Mouse (Mus musculus) hindbrain, embryonic 10.5 days (tissue): ENCODE measurements around the gene Spry2. TPM values are rescaled to one million over a fixed set of nuclear protein-coding genes. Genes with fewer than 3 reads are reported as not detected.

ENCODE experiments used
- DNase-seq: peaks from one replicate; pipeline ENCODE4 v3.0.0-alpha.2; 2017; ENCODE audit warnings: low spot score
- H3K27ac ChIP-seq: fragments of 300-500 bp; sonication (generic); 2 replicates; pipeline ENCODE4 v1.5.1; 2016; ENCODE audit warnings: mild to moderate bottlenecking, moderate library complexity
- H3K27me3 ChIP-seq: fragments of 300-500 bp; sonication (generic); 2 replicates; pipeline ENCODE4 v1.6.1; 2016; ENCODE audit warnings: mild to moderate bottlenecking; ENCODE audit not compliant: poor library complexity, insufficient read depth, severe bottlenecking
- H3K36me3 ChIP-seq: fragments of 300-500 bp; sonication (generic); 2 replicates; pipeline ENCODE4 v1.6.1; 2016; ENCODE audit warnings: mild to moderate bottlenecking, moderate library complexity
- H3K4me1 ChIP-seq: fragments of 300-500 bp; sonication (generic); replicated peaks from 2 replicates; pipeline ENCODE4 v1.6.1; 2016; ENCODE audit warnings: mild to moderate bottlenecking
- H3K4me3 ChIP-seq: fragments of 300-500 bp; sonication (generic); 2 replicates; pipeline ENCODE4 v1.5.1; 2016; ENCODE audit warnings: mild to moderate bottlenecking, moderate library complexity
- H3K9me3 ChIP-seq: fragments of 300-500 bp; sonication (generic); 2 replicates; pipeline ENCODE4 v1.6.1; 2016; ENCODE audit warnings: mild to moderate bottlenecking, moderate library complexity
- WGBS: fragments of 180-500 bp; shearing (Covaris S2); methylation state at CpG from one replicate; pipeline ENCODE4 v1.1.7; 2016; 5-methylcytosine and 5-hydroxymethylcytosine counted together
- polyA plus RNA-seq: library from polyadenylated mRNA; unstranded; fragments of >200 nt; fragmentation: Nextera tagmentation; extraction: Ambion mirVana; gene quantifications from 2 replicates; pipeline ENCODE4 v1.2.1, GENCODE M21; 2016

Gene Spry2
- polyA plus RNA-seq, 1 experiment from 2014 or later = 30.1 TPM

DNA sequence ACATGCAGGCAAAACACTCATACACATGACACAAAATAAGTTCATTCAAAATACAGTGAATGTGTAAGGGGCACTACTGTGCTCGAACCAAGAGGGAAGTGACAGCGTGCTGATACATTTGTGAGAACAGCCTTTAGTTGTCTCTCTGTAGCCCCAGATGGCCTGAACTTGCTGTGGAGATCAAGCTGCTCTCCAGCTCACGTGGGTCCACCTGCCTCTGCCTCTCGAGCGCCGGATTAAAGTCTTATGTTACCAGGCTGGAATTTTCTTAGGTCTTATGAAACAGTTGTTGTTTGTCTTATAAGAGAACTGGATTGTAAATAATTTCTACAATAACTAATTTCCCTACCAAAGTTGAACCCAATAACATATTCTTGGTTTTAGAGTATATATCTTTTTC is 13.4 kb downstream of the Spry2 start:
- H3K9me3 ChIP-seq = no peaks in the 10 kb centered on the region
- WGBS = 89% methylated on average over 6 of the region's 6 CpGs

DNA sequence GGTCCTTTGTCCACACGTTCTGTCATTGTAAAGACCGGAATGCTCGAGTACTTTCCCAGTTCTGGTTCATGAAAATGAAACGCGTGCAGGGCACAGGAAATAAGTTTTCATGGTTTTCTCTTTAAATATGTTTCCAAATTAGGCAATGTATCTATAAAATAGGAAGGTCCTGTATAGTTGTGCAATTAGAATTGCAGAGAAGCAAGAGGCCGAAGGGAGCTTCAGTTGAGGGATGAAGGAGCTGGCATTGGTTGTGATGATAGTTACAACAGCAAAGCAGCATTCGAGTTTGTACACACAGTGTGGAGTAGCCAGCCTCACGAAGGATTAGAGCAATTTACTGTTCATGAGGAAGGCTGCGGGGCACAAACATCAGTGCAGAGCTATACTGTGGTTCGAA is 18.3 kb downstream of the Spry2 start:
- Histone ChIP-seq H3K4me1 (no peaks in the 10 kb centered on the region), H3K27ac (no peak overlapping the region), H3K9me3 (no peaks in the 10 kb centered on the region), H3K4me3 (no peak overlapping the region), H3K27me3 (no peaks in the 10 kb centered on the region), H3K36me3 (no peaks in the 10 kb centered on the region)
- no peak for DNase-seq
- WGBS = 90% methylated on average over 10 of the region's 10 CpGs

More for the DNA sequence above, 13.4 kb downstream of the Spry2 start:
- Histone ChIP-seq H3K4me3 (no peak overlapping the region), H3K27ac (no peak overlapping the region), H3K4me1 (no peaks in the 10 kb centered on the region), H3K36me3 (no peaks in the 10 kb centered on the region), H3K27me3 (no peaks in the 10 kb centered on the region)
- DNase-seq = no peak

DNA sequence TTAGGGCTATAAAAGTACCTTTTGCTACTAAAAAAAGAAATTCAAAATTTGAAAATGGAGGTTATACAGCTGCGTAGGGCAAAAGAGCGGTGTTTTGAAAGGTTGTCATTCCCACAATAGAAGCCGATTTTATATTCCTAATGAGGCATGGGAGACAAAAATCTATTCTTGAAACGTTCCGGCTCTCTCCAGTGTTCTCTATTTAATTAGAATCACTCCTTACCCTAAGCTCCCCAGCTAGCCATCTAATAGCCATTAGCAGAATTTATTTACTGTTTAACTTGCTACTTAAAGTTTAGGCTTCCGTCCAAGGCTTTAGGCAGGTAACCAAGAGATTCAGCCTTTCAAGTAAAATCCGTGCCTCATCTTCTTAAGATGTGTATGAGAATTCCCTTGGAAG is 20.2 kb downstream of the Spry2 start:
- Histone ChIP-seq H3K4me1 (no peaks in the 10 kb centered on the region), H3K9me3 (no peaks in the 10 kb centered on the region), H3K4me3 (no peak overlapping the region), H3K27me3 (no peaks in the 10 kb centered on the region), H3K36me3 (no peaks in the 10 kb centered on the region), H3K27ac (no peak overlapping the region)
- WGBS = 82% methylated on average over 7 of the region's 7 CpGs
- no peak for DNase-seq

DNA sequence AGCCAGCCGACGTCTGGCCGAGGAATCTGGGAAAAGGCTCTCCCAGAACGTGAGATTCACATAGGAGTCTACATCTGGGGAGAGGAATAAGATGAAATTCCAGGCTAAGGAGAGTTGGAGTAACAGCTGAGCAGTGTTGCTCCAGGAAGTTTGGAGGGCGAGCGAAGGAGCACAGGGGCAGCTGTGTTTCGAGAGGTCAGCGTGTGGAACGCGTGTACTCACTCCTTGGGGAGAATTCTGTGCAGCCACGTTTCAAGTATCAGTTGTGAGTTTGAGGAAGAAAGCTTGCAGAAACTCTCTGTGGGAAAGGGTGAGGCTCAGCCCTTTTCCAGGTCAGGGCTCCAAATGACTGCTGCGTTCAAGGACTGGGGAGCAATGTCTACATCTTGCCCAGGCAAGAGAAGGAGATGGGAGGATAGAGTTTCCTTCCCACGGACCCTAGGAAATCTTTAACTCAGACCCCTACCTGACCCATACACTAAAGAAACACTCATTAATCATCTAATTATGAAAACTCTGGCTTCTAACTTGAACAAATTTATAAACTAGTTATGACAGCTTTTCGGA is 26.2 kb downstream of the Spry2 start:
- Histone ChIP-seq H3K4me1 (no peaks in the 10 kb centered on the region), H3K36me3 (no peaks in the 10 kb centered on the region), H3K27me3 (no peaks in the 10 kb centered on the region), H3K4me3 (no peak overlapping the region), H3K9me3 (no peaks in the 10 kb centered on the region; the same call in 1 of the 2 replicates), H3K27ac (no peak overlapping the region)
- peak; percentile 36 for DNase-seq
- 67% methylated on average over 14 of the region's 14 CpGs for WGBS

DNA sequence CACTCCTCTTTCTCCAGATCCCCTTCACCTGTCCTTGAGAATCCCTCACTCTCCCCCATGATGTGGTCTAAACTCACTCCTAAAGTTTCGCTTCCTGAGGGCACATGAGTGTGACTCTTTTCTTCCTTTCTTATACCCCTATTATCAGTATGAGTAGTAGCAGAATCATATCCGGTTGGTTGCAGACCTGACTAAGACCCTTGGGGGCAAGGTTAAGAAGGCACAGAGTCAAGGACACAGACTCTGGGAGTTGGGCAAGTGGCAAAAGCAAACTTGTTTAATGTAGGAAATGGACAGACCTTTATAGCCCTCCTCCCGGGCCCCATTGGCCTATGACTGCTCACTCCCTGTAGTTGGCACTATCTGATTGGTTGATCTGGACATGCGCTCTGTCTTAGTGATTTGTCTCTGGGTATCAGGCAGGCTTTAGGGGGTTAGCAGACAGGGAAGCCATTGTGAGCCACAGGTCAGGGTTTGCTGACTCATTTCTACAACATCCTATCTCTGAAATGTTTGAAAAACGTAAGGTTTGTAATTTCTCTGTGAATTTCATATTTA is 31.2 kb downstream of the Spry2 start:
- no peaks in the 10 kb centered on the region for H3K4me1 ChIP-seq
- no peak overlapping the region for H3K27ac ChIP-seq
- whole genome bisulfite sequencing = 95% methylated on average over 5 of the region's 5 CpGs
- no peak overlapping the region for H3K4me3 ChIP-seq
- no peaks in the 10 kb centered on the region for H3K27me3 ChIP-seq
- no peaks in the 10 kb centered on the region; the same call in 1 of the 2 replicates for H3K9me3 ChIP-seq
- no peaks in the 10 kb centered on the region for H3K36me3 ChIP-seq
- DNase-seq = no peak

DNA sequence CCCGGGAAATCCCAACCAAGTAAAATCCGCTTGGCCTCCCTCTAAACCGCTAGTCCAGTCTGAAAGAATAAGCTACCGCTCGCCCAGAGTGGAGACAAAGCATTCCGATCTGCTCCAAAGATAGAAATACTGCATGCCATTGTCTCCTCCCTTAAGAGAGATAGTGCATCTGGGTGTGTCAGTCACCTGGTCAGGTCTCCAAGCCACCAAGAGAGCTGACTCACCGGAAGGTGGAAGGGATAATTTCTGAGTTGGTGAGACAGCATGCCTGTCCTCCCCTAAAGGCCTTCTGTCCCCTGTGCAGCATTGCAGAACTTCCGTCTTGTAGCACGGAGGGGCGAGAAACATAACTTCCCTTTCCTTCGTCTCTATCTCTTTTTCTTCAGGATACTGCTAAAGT is 34.4 kb downstream of the Spry2 start:
- WGBS = 68% methylated on average over 11 of the region's 11 CpGs
- no peak for DNase-seq
- no peak overlapping the region for H3K27ac ChIP-seq

DNA sequence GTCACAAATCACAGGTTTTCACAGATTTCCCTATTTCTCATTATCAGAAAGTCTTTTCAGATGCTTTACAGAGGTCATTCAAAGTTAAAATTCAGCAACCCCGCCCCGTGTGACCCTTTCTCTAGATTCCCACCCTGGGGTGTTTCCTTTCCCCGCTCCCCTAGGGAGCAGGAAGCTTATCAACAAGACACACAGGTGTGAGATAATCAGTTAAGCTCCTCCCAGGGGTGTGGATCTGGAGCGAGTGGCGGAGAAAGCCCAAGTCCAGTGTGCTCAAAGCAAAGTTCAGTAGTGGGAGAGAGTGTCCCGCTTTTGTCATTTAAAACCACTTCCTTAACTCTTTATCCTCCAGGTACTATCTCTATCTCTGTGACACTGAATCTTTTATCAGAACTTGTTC is 35.7 kb downstream of the Spry2 start:
- Histone ChIP-seq H3K9me3 (no peaks in the 10 kb centered on the region), H3K4me3 (no peak overlapping the region), H3K27ac (no peak overlapping the region), H3K27me3 (no peaks in the 10 kb centered on the region), H3K4me1 (peaks cover 4% of the 10 kb centered on the region), H3K36me3 (no peaks in the 10 kb centered on the region)
- no peak for DNase-seq
- WGBS = 45% methylated on average over 6 of the region's 6 CpGs

More for the DNA sequence above, 34.4 kb downstream of the Spry2 start:
- peaks cover 4% of the 10 kb centered on the region for H3K4me1 ChIP-seq
- H3K36me3 ChIP-seq = no peaks in the 10 kb centered on the region
- H3K9me3 ChIP-seq = no peaks in the 10 kb centered on the region
- no peaks in the 10 kb centered on the region for H3K27me3 ChIP-seq
- H3K4me3 ChIP-seq = no peak overlapping the region

DNA sequence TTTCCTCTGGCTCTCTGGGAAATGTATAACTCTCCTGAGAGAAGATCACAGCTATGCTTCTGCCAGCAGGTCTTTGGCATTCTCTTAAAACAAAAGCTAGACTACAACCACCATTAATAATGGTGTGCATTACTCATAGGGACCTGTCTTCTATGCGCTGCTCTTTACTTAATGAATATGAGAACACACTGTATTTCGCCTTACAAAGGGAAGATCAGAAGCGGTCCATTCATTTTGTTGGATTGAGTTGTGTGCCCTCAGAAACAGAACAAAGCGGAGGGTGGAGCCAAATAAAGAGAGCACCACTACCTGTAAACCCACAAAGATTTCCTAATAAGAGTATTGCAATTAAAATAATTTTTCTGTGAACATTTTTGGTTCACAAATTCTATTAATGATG is 36.3 kb downstream of the Spry2 start:
- Histone ChIP-seq H3K4me1 (peaks cover 4% of the 10 kb centered on the region), H3K4me3 (no peak overlapping the region), H3K9me3 (no peaks in the 10 kb centered on the region), H3K27ac (no peak overlapping the region), H3K36me3 (no peaks in the 10 kb centered on the region), H3K27me3 (no peaks in the 10 kb centered on the region)
- WGBS = 83% methylated on average over 4 of the region's 4 CpGs
- no peak for DNase-seq

DNA sequence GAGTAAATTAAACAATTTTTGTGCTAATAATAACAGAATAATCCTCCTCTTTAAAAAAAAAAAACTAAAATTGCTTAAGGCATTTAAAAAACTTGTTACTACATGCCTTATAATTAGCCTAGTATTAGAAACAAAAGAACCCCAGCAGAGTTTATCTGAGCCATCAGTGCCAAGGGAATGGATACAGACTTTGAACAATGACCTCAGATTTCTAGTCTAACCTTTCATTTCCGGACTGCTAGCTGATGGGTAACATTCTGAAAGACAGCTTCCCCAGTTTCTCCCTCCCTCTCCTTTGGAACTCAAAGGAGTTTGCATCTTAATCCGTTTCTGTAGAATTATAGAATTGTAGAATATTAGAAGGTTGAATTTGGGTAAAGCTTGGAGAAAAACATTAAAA is 36.7 kb downstream of the Spry2 start:
- H3K9me3 ChIP-seq = no peaks in the 10 kb centered on the region
- 21% methylated on average over 2 of the region's 2 CpGs for WGBS
- peaks cover 4% of the 10 kb centered on the region for H3K4me1 ChIP-seq
- no peaks in the 10 kb centered on the region for H3K36me3 ChIP-seq
- H3K4me3 ChIP-seq = no peak overlapping the region
- no peak for DNase-seq
- H3K27me3 ChIP-seq = no peaks in the 10 kb centered on the region
- no peak overlapping the region for H3K27ac ChIP-seq

DNA sequence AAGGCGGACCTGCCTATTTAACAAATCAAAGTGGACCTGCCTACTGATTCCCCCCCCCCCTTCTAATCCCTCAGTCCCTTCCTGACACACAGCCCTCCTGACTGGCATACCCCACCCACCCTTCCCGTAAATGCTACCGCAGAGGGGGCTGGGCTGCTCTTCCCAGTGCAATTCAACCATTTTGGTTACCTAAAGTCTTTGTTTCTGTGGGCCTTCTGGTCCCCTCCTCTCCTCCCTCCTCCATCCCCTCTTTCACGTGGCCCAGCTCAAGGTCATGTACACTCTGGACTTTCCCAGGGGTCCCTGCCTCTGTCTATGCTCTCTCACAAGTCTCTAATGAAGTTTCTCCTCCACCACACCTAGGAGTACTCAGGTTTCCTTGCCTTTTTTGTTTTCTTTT is 37.3 kb downstream of the Spry2 start:
- H3K36me3 ChIP-seq = no peaks in the 10 kb centered on the region
- 11% methylated on average over 4 of the region's 4 CpGs for WGBS
- H3K4me1 ChIP-seq = peaks cover 4% of the 10 kb centered on the region
- peak overlapping the region; percentile 40; the same call in 1 of the 2 replicates for H3K27ac ChIP-seq
- H3K9me3 ChIP-seq = no peaks in the 10 kb centered on the region
- no peak overlapping the region for H3K4me3 ChIP-seq
- no peaks in the 10 kb centered on the region; the same call in 1 of the 2 replicates for H3K27me3 ChIP-seq
- no peak for DNase-seq

DNA sequence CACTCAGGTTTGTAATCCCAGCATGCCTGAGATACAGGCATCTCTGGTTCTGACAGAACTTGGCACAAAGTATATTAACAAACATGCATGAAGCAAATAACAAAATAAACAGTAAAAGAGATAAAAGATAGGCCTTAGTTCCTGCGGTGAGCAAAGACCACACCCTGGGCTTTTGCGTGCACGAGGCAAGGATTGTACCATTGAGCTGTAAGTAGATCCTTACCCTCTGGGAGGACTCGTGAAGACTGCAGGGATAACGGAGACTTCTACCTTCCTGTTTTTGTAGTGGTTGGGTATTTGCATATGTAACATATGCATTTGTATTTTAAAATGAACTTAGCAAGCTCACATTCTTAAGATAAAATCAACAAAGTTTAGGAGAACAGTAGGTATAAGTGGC is 37.7 kb downstream of the Spry2 start:
- no peaks in the 10 kb centered on the region for H3K36me3 ChIP-seq
- H3K9me3 ChIP-seq = no peaks in the 10 kb centered on the region
- H3K4me1 ChIP-seq = peaks cover 6% of the 10 kb centered on the region
- WGBS = 27% methylated on average over 5 of the region's 5 CpGs
- DNase-seq = no peak
- H3K4me3 ChIP-seq = no peak overlapping the region
- peaks cover 3% of the 10 kb centered on the region for H3K27me3 ChIP-seq
- H3K27ac ChIP-seq = no peak overlapping the region

DNA sequence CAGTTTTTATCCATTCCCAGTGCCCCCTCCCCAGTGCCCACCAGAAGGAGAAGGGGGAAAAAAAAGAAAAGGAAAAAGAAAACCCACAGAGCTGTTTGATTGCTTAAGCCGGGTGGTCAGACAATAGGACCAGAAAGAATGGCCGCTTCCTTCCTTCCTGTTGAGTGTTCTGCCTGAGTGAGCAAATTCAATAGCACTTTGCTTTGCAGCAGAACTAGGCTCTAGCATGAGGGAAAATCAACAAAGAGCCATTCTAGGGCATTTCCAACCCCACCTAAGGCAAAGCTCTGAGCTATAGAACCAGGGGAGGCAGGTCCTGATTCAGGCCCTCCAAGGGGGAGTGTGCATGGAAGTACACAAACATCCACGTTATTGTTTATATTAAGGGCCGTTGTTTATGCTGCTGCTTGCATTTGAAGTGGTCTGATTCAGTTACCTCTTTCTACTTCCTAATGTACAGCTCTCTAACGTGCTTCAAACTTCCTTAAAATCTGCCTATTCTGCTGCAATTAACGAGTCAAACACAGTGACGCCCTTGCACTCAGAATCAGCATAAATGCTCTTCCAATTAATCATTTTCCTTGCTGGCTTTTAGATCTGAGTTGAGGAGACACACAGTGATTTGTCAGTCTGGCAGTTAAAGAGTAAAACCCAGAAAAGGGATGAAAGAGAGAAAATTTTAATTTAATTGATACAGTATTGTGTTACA is 45.1 kb downstream of the Spry2 start:
- H3K27me3 ChIP-seq = peaks cover 9% of the 10 kb centered on the region
- peak overlapping the region; percentile 84 for H3K27ac ChIP-seq
- no peaks in the 10 kb centered on the region for H3K36me3 ChIP-seq
- H3K4me3 ChIP-seq = no peak overlapping the region
- H3K9me3 ChIP-seq = no peaks in the 10 kb centered on the region
- peaks cover 19% of the 10 kb centered on the region for H3K4me1 ChIP-seq
- peak; percentile 63 for DNase-seq
- 18% methylated on average over 7 of the region's 7 CpGs for WGBS
